Mouse (Mus musculus) spleen, postnatal 10 days (tissue): ENCODE results near the gene Fam83e.

Experiments used
- DNase-seq, 2 experiments: peaks; one replicate each; pipeline ENCODE4 v3.0.0; 2021 to 2022; ENCODE audit warnings: low spot score in 2 of 2

Fam83e gene

GRCm38 (mm10) chr7:45715090-45715708, 5.8 kb upstream of the Fam83e start, which contains the start of gene Rpl18:
Gene Rpl18 (plus strand): TSS chr7:45715457.
- peak; percentile 84 to 96 for DNase-seq

GRCm38 (mm10) chr7:45715741-45716459, 5.1 kb upstream of the Fam83e start:
- DNase-seq, result peak; percentile 23 to 46

GRCm38 (mm10) chr7:45716460-45716857, 4.6 kb upstream of the Fam83e start:
- DNase-seq, result no peak

GRCm38 (mm10) chr7:45716952-45717917, 3.8 kb upstream of the Fam83e start:
- no peak for DNase-seq

- DNase-seq, result peak; percentile 98
Observed at GRCm38 (mm10) chr7:45717918-45718297, 3.1 kb upstream of the Fam83e start, which contains the start of gene Sphk2. Gene Sphk2 (minus strand): TSS chr7:45718002.

- no peak for DNase-seq
Observed at GRCm38 (mm10) chr7:45718331-45718730, 2.7 kb upstream of the Fam83e start.

- DNase-seq, result no peak
Observed at GRCm38 (mm10) chr7:45719180-45719579, 1.8 kb upstream of the Fam83e start.

GRCm38 (mm10) chr7:45719738-45720412, 1.1 kb upstream of the Fam83e start:
- DNase-seq, result no peak

- no peak for DNase-seq
Observed at GRCm38 (mm10) chr7:45721234-45721571, 191 bp downstream of the Fam83e start.

- no peak for DNase-seq
Observed at GRCm38 (mm10) chr7:45721642-45722347, 783 bp downstream of the Fam83e start.

GRCm38 (mm10) chr7:45722348-45722713, 1.3 kb downstream of the Fam83e start:
- no peak for DNase-seq

- no peak for DNase-seq
Observed at GRCm38 (mm10) chr7:45723301-45723700, 2.3 kb downstream of the Fam83e start.

- DNase-seq, result no peak
Observed at GRCm38 (mm10) chr7:45723781-45724180, 2.8 kb downstream of the Fam83e start.

- no peak for DNase-seq
Observed at GRCm38 (mm10) chr7:45725151-45725550, 4.1 kb downstream of the Fam83e start.

GRCm38 (mm10) chr7:45725713-45726112, 4.7 kb downstream of the Fam83e start, which contains the start of gene Spaca4:
Gene Spaca4 (minus strand): TSS chr7:45725813.
- DNase-seq, result no peak

GRCm38 (mm10) chr7:45726419-45726818, 5.4 kb downstream of the Fam83e start:
- DNase-seq, result no peak

- no peak for DNase-seq
Observed at GRCm38 (mm10) chr7:45727625-45728024, 6.6 kb downstream of the Fam83e start.

GRCm38 (mm10) chr7:45730727-45731431, 9.9 kb downstream of the Fam83e start:
- DNase-seq, result peak; percentile 35 to 70

- peak in 1 of 2 experiments; percentile 6 for DNase-seq
Observed at GRCm38 (mm10) chr7:45733477-45733876, 12.5 kb downstream of the Fam83e start.

GRCm38 (mm10) chr7:45739162-45739763, 18.3 kb downstream of the Fam83e start:
- peak; percentile 63 to 89 for DNase-seq
